Mouse (Mus musculus): Measurements from ENCODE around the gene Usp49. TPM values are rescaled to one million over a fixed set of nuclear protein-coding genes. Genes with fewer than 3 reads are reported as not detected.

The Usp49 gene
- polyA plus RNA-seq, 1 experiment, result 4.6 TPM

- peaks cover 17% of the 10 kb centered on the region; the same call in 1 of the 2 replicates for H3K4me1 ChIP-seq (ENCODE audit: control insufficient read depth, insufficient read depth, insufficient read length, low read length)
- peak overlapping the region; percentile 57 for H3K27ac ChIP-seq (ENCODE audit: insufficient read depth, low read depth, low read length)
- TF ChIP-seq POLR2A (IDR thresholded peaks at IDR 0.05; ENCODE audit: low read depth, low read length) (no peak; the same call in 1 of the 2 replicates), CTCF (IDR thresholded peaks at IDR 0.05; ENCODE audit: extremely low read depth, insufficient read length, insufficient replicate concordance, low read depth, low read length) (peak; percentile 25; the same call in 1 of the 2 replicates)
- H3K27me3 ChIP-seq (ENCODE audit: control insufficient read depth, insufficient read depth, low read length), result no peaks in the 10 kb centered on the region
- peaks cover 4% of the 10 kb centered on the region; the same call in 1 of the 2 replicates for H3K36me3 ChIP-seq (ENCODE audit: control insufficient read depth, insufficient read depth, low read length)
- WGBS, result under 1% methylated on average over 61 of the region's 61 CpGs
- peak overlapping the region; percentile 84 for H3K4me3 ChIP-seq (ENCODE audit: low read depth, low read length)
Measured at GRCm38 (mm10) chr17:47629717-47630677, 493 bp upstream of the Usp49 start.

GRCm38 (mm10) chr17:47632181-47632840, 1.8 kb downstream of the Usp49 start:
- Histone ChIP-seq H3K4me1 (ENCODE audit: control insufficient read depth, insufficient read depth, insufficient read length, low read length) (peaks cover 17% of the 10 kb centered on the region; the same call in 1 of the 2 replicates), H3K36me3 (ENCODE audit: control insufficient read depth, insufficient read depth, low read length) (0 out of 2 replicates have a peak, but pooled peaks cover 2% of the 10 kb centered on the region), H3K4me3 (ENCODE audit: low read depth, low read length) (no peak overlapping the region), H3K27me3 (ENCODE audit: control insufficient read depth, insufficient read depth, low read length) (no peaks in the 10 kb centered on the region), H3K27ac (ENCODE audit: insufficient read depth, low read depth, low read length) (no peak overlapping the region)
- TF ChIP-seq POLR2A (IDR thresholded peaks at IDR 0.05; ENCODE audit: low read depth, low read length), result no peak
- TF ChIP-seq CTCF (IDR thresholded peaks at IDR 0.05; ENCODE audit: extremely low read depth, insufficient read length, insufficient replicate concordance, low read depth, low read length), result no peak
- 40% methylated on average over 4 of the region's 4 CpGs for WGBS

DNA sequence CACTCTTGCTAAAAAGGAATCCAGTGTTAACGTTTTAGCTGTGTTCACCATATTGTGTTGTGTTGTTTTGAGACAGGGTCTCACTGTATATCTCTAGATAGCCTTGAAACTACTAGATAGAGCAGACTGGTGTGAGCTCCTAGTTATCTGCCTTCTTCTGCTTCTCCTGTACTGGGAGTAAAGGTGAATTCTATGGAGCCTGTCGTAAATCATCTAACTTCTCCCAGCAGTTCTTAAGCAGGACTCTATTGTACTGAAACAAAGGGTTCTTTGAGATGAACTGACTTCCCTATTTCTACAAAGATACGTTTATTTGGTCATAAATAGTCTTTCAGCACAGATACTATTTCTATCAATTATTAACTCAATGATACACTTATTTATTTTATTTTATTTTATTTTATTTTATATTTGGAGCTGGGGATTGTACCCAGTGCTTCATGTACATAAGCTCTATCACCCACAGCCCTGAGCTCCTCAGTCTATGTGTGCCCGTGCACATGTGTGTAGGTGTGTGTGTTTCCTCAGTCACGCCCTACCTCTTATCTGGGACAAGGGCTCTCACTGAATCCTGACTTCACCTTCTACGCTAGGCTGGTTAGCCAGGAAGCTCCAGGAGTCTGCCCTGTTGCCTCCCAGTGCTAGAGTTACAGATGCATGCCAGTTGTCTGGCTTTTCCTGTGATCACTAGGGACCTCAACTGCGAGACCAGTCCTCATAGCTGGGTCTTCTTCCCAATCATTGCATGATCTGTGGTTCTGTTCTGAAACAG, 3.7 kb downstream of the Usp49 start:
- Histone ChIP-seq H3K27ac (ENCODE audit: insufficient read depth, low read depth, low read length) (peak overlapping the region; percentile 81), H3K4me1 (ENCODE audit: control insufficient read depth, insufficient read depth, insufficient read length, low read length) (peaks cover 15% of the 10 kb centered on the region; the same call in 1 of the 2 replicates), H3K36me3 (ENCODE audit: control insufficient read depth, insufficient read depth, low read length) (0 out of 2 replicates have a peak, but pooled peaks cover 2% of the 10 kb centered on the region), H3K4me3 (ENCODE audit: low read depth, low read length) (no peak overlapping the region), H3K27me3 (ENCODE audit: control insufficient read depth, insufficient read depth, low read length) (no peaks in the 10 kb centered on the region)
- TF ChIP-seq CTCF (IDR thresholded peaks at IDR 0.05; ENCODE audit: extremely low read depth, insufficient read length, insufficient replicate concordance, low read depth, low read length) (no peak), POLR2A (IDR thresholded peaks at IDR 0.05; ENCODE audit: low read depth, low read length) (no peak)
- 24% methylated on average over 7 of the region's 7 CpGs for WGBS

- no peak for TF ChIP-seq POLR2A (IDR thresholded peaks at IDR 0.05; ENCODE audit: low read depth, low read length)
- TF ChIP-seq CTCF (IDR thresholded peaks at IDR 0.05; ENCODE audit: extremely low read depth, insufficient read length, insufficient replicate concordance, low read depth, low read length), result no peak
- WGBS, result 85% methylated on average over 2 of the region's 2 CpGs
- no peak overlapping the region for H3K27ac ChIP-seq (ENCODE audit: insufficient read depth, low read depth, low read length)
Measured at GRCm38 (mm10) chr17:47642992-47643391, 12.5 kb downstream of the Usp49 start.

DNA sequence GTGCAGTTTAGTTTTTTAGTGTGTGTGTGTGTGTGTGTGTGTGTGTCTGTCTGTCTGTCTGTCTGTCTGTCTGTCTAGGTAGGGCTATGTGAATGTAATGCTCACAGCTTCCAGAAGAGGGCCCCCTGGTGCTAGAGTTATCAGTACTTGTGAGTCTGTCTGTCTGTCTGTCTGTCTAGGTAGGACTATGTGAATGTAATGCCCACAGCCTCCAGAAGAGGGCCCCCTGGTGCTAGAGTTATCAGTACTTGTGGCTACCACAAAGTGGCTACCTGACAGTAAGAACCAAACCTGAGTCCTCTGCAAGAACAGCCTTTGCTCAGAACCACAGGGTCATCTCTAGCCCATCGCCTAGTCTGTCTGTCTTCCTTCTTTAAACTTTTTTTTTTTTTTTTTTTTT, 16.2 kb downstream of the Usp49 start:
- WGBS, result 88% methylated on average over 1 of the region's 1 CpGs
- TF ChIP-seq CTCF (IDR thresholded peaks at IDR 0.05; ENCODE audit: extremely low read depth, insufficient read length, insufficient replicate concordance, low read depth, low read length), result peak; percentile 42; the same call in 1 of the 2 replicates
- no peak for TF ChIP-seq POLR2A (IDR thresholded peaks at IDR 0.05; ENCODE audit: low read depth, low read length)
- no peaks in the 10 kb centered on the region for H3K27me3 ChIP-seq (ENCODE audit: control insufficient read depth, insufficient read depth, low read length)
- peaks cover 1% of the 10 kb centered on the region; the same call in 1 of the 2 replicates for H3K36me3 ChIP-seq (ENCODE audit: control insufficient read depth, insufficient read depth, low read length)
- H3K4me1 ChIP-seq (ENCODE audit: control insufficient read depth, insufficient read depth, insufficient read length, low read length), result no peaks in the 10 kb centered on the region
- H3K4me3 ChIP-seq (ENCODE audit: low read depth, low read length), result no peak overlapping the region
- no peak overlapping the region for H3K27ac ChIP-seq (ENCODE audit: insufficient read depth, low read depth, low read length)

More at GRCm38 (mm10) chr17:47642992-47643391, 12.5 kb downstream of the Usp49 start:
- Histone ChIP-seq H3K27me3 (ENCODE audit: control insufficient read depth, insufficient read depth, low read length) (no peaks in the 10 kb centered on the region), H3K4me1 (ENCODE audit: control insufficient read depth, insufficient read depth, insufficient read length, low read length) (no peaks in the 10 kb centered on the region), H3K36me3 (ENCODE audit: control insufficient read depth, insufficient read depth, low read length) (no peaks in the 10 kb centered on the region), H3K4me3 (ENCODE audit: low read depth, low read length) (no peak overlapping the region)

- peaks cover 1% of the 10 kb centered on the region; the same call in 1 of the 2 replicates for H3K36me3 ChIP-seq (ENCODE audit: control insufficient read depth, insufficient read depth, low read length)
- no peak for TF ChIP-seq CTCF (IDR thresholded peaks at IDR 0.05; ENCODE audit: extremely low read depth, insufficient read length, insufficient replicate concordance, low read depth, low read length)
- TF ChIP-seq POLR2A (IDR thresholded peaks at IDR 0.05; ENCODE audit: low read depth, low read length), result no peak
- H3K27ac ChIP-seq (ENCODE audit: insufficient read depth, low read depth, low read length), result no peak overlapping the region
- WGBS, result 85% methylated on average over 4 of the region's 4 CpGs
- no peaks in the 10 kb centered on the region for H3K27me3 ChIP-seq (ENCODE audit: control insufficient read depth, insufficient read depth, low read length)
- H3K4me3 ChIP-seq (ENCODE audit: low read depth, low read length), result no peak overlapping the region
- no peaks in the 10 kb centered on the region for H3K4me1 ChIP-seq (ENCODE audit: control insufficient read depth, insufficient read depth, insufficient read length, low read length)
Measured at GRCm38 (mm10) chr17:47648966-47649365, 18.5 kb downstream of the Usp49 start.

Data from small intestine, adult 2 months (tissue).